10 mouse cellular contexts compared by ENCODE assay signal in the genomic region with DNA sequence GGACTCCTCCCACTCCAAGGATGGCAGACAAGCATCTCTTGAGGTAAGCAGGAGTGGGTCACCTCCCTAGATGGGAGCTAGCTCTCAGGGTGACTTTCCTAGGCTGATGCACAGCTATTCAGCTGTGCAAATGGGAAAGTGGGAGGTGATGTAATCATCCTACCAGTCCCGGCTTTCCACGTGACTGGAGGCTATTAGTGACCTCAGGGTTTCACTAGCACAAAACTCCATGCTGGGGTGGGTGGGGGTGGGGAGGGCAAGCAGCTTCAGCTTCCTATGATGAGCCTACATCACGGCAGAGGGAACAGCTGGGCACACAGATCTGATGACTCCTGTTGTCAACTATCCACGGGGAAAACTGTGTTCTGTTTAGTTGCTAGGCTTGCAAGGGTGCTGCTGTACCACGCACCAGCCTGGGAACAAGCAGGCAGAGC. TPM values are rescaled to one million over a fixed set of nuclear protein-coding genes. Genes with fewer than 3 reads are reported as not detected.
DNase-seq lines count a peak whose midpoint lies in the region; ATAC-seq and TF ChIP-seq lines count a peak whose summit lies in the region.
"Had no signal": no experiment of that assay in that cellular context is flagged by ENCODE, and none has a peak within 500 bp of the region (broad histone marks: within the 10 kb centered on the region; RNA-seq: fewer than 3 reads in every experiment).

No protein-coding gene starts in this region.

- H3K4me3 ChIP-seq in embryonic facial prominence, embryonic 15.5 days (replicated peaks): no peak overlapping the region
- H3K4me3 ChIP-seq in limb, embryonic 12.5 days (replicated peaks): no peak overlapping the region
- H3K4me3 ChIP-seq in thymus, adult 2 months (ENCODE audit: control insufficient read depth, insufficient read depth, low read length): no peak overlapping the region

- no peaks in the 10 kb centered on the region for H3K9me3 ChIP-seq in embryonic facial prominence, embryonic 15.5 days (replicated peaks)
- no peaks in the 10 kb centered on the region for H3K9me3 ChIP-seq in limb, embryonic 12.5 days

- WGBS in embryonic facial prominence, embryonic 15.5 days: 25% methylated on average over 5 of the region's 5 CpGs
- WGBS in limb, embryonic 12.5 days: 30% methylated on average over 5 of the region's 5 CpGs
- 83% methylated on average over 5 of the region's 5 CpGs for WGBS in thymus, adult 2 months

- H3K4me1 ChIP-seq in embryonic facial prominence, embryonic 15.5 days: peaks cover 7% of the 10 kb centered on the region; the same call in 1 of the 2 replicates
- H3K4me1 ChIP-seq in limb, embryonic 12.5 days (replicated peaks): peaks cover 22% of the 10 kb centered on the region
- no peaks in the 10 kb centered on the region for H3K4me1 ChIP-seq in thymus, adult 2 months (replicated peaks; ENCODE audit: control insufficient read depth, insufficient read depth, low read length)

- H3K4me2 ChIP-seq in embryonic facial prominence, embryonic 15.5 days (replicated peaks): no peak overlapping the region
- no peak overlapping the region for H3K4me2 ChIP-seq in limb, embryonic 12.5 days

- no peak for TF ChIP-seq POLR2A in thymus, adult 2 months (IDR thresholded peaks at IDR 0.05; ENCODE audit: control insufficient read depth, extremely low read depth, insufficient read depth, low read length, poor library complexity)

- no peaks in the 10 kb centered on the region for H3K27me3 ChIP-seq in embryonic facial prominence, embryonic 15.5 days
- H3K27me3 ChIP-seq in limb, embryonic 12.5 days: no peaks in the 10 kb centered on the region
- H3K27me3 ChIP-seq in thymus, adult 2 months (ENCODE audit: control insufficient read depth, insufficient read depth, low read length): no peaks in the 10 kb centered on the region

- TF ChIP-seq CTCF in thymus, adult 2 months (IDR thresholded peaks at IDR 0.05; ENCODE audit: borderline replicate concordance, control insufficient read depth, extremely low read depth, insufficient read depth, low read length, poor library complexity): no peak

- no peak overlapping the region for H3K9ac ChIP-seq in embryonic facial prominence, embryonic 15.5 days
- no peak overlapping the region for H3K9ac ChIP-seq in limb, embryonic 12.5 days (replicated peaks)

- H3K27ac ChIP-seq in embryonic facial prominence, embryonic 15.5 days (replicated peaks): no peak overlapping the region
- H3K27ac ChIP-seq in limb, embryonic 12.5 days: 0 out of 2 replicates have a peak overlapping the region, but pooled peaks have one; percentile 42
- H3K27ac ChIP-seq in thymus, adult 2 months (ENCODE audit: control insufficient read depth, insufficient read depth, low read length): no peak overlapping the region

- ATAC-seq in embryonic facial prominence, embryonic 15.5 days (ENCODE audit: insufficient number of reproducible peaks, low FRiP score, low TSS enrichment, low read depth): 0 out of 2 replicates have a peak, but pooled peaks have one; percentile 15
- no peak for ATAC-seq in limb, embryonic 12.5 days (ENCODE audit: insufficient number of reproducible peaks, insufficient read depth, low FRiP score, low TSS enrichment, low read depth)

- no peaks in the 10 kb centered on the region for H3K36me3 ChIP-seq in embryonic facial prominence, embryonic 15.5 days
- no peaks in the 10 kb centered on the region for H3K36me3 ChIP-seq in limb, embryonic 12.5 days
- H3K36me3 ChIP-seq in thymus, adult 2 months (ENCODE audit: control insufficient read depth, insufficient read depth, low read length): no peaks in the 10 kb centered on the region

- DNase-seq in layer of hippocampus, adult 11-12 months (ENCODE audit: low spot score): peak; percentile 70
- no peak for DNase-seq in layer of hippocampus, adult 9-10 months (ENCODE audit: low spot score)
- peak; percentile 62 for DNase-seq in Muller cell, postnatal 12 days (ENCODE audit: inconsistent ontology term)
- DNase-seq in cerebellum, postnatal 10 days: no peak
- DNase-seq in thymus, adult 2 months: no peak
- no peak for DNase-seq in cerebellum, adult 8-10 months
- DNase-seq: gastrocnemius, postnatal 14 days; lung, postnatal 36 days had no signal

RNA-seq across cellular contexts. Expression of a gene that starts 29.3 kb away (rescaled TPM):
- polyA plus RNA-seq in embryonic facial prominence, embryonic 15.5 days (2015; fragmentation: Nextera tagmentation; extraction: Ambion mirVana): 150 and 165 TPM in 2 replicates
- 109 and 120 TPM in 2 replicates for polyA plus RNA-seq in limb, embryonic 12.5 days (2016; fragmentation: Nextera tagmentation; extraction: Ambion mirVana)
- polyA plus RNA-seq in thymus, adult 2 months (2012; rRNA removed): 25.3 and 32.2 TPM in 2 replicates

RNA-seq across cellular contexts. Expression of a gene that starts 29.3 kb away (rescaled TPM):
- 0.80 and 0.81 TPM in 2 replicates for polyA plus RNA-seq in embryonic facial prominence, embryonic 15.5 days (2015; fragmentation: Nextera tagmentation; extraction: Ambion mirVana)
- polyA plus RNA-seq in limb, embryonic 12.5 days (2016; fragmentation: Nextera tagmentation; extraction: Ambion mirVana): 1.4 and 1.8 TPM in 2 replicates
- 0.50 and 1.4 TPM in 2 replicates for polyA plus RNA-seq in thymus, adult 2 months (2012; rRNA removed)

RNA-seq across cellular contexts. Expression of a gene that starts 56.2 kb away (rescaled TPM):
- polyA plus RNA-seq in embryonic facial prominence, embryonic 15.5 days (2015; fragmentation: Nextera tagmentation; extraction: Ambion mirVana): 1.3 and 1.6 TPM in 2 replicates
- polyA plus RNA-seq in limb, embryonic 12.5 days (2016; fragmentation: Nextera tagmentation; extraction: Ambion mirVana): 0.19 and 0.42 TPM in 2 replicates
- polyA plus RNA-seq in thymus, adult 2 months (2012; rRNA removed): 0.94 and 1.2 TPM in 2 replicates

Comparison
In these comparisons a context has a peak if more than half of its experiments do, and no peak if none do; other contexts are left out.
1. DNase-seq: peak in layer of hippocampus, adult 11-12 months (single experiment) and Muller cell, postnatal 12 days (single experiment); none in layer of hippocampus, adult 9-10 months (single experiment), cerebellum, postnatal 10 days (0 of 2), thymus, adult 2 months (single experiment) and cerebellum, adult 8-10 months (single experiment).